Mouse (Mus musculus): ENCODE measurements around the gene Crybg3. TPM values are rescaled to one million over a fixed set of nuclear protein-coding genes. Genes with fewer than 3 reads are reported as not detected.

The Crybg3 gene
- total RNA-seq, 2 experiments from 2014 or later = 4.1 to 6.8 TPM

GRCm38 (mm10) chr16:59534349-59534748 is 66.4 kb downstream of the Crybg3 start:
- DNase-seq (ENCODE audit: low spot score in 2 of 2) = no peak

DNA sequence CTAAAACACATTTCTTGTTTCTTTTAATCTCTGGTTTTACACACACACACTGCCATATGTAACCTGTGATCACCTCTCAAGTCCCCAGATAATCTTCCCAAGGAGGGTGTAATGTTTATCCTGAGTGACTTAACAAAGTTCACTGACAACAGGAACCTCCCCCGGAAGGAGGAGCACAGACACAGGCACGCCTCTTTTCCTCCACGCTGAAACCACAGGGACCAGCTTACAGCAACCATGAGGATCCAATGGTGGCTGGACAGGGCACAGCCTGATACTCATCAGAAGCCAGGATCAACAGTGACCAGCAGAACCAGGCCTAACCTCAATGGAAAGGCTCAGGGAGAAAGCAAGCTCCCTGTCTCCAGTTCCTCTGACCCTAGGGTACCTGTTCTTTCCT is 68.2 kb downstream of the Crybg3 start:
- no peak for DNase-seq (ENCODE audit: low spot score in 2 of 2)

DNA sequence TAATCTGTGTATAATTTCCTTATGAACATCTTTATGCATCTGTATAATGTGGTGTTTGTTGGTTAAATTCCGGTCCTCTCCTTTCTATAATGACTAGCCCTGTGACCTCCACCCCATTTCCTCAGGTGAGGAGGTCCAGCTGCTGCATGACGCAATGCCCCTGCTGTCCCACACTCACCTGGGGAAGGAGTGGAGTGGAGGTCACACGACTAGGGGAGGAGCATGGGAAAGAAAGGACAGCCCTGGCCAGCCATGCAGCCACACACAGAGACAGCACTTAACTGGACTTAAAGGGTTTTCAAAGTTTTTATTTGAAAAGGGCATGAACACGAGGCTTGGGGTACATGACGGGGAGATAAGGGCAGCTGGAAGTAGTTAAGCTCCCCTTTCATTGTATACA is 69.5 kb downstream of the Crybg3 start:
- no peak for DNase-seq (ENCODE audit: low spot score in 2 of 2)

DNA sequence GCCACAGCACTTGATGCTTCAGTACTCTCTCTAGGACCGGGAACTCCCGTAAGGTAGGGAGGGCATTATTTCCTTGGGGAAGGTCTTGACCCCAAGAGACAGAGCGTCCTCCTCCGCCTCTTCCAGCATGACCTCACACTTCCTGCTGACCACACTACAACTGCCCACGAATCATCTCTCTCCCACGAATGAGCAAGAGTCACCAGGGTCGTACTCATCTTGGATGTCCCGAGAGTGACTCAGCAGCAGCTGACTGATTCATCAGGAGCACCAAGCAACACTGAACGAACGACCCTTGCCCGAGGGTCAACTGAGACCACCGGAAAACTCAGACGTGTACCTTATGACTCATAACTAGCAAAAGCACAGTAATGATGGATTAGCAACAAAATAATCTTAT is 71.2 kb downstream of the Crybg3 start:
- no peak for DNase-seq (ENCODE audit: low spot score in 2 of 2)

- no peak for DNase-seq (ENCODE audit: low spot score in 2 of 2)
These were observed 73.8 kb downstream of the Crybg3 start for GRCm38 (mm10) chr16:59526939-59527338.

- no peak for DNase-seq (ENCODE audit: low spot score in 2 of 2)
These were observed 78.9 kb downstream of the Crybg3 start for GRCm38 (mm10) chr16:59521752-59522423.

GRCm38 (mm10) chr16:59517447-59518219 is 83.1 kb downstream of the Crybg3 start:
- DNase-seq (ENCODE audit: low spot score in 2 of 2) = no peak

DNA sequence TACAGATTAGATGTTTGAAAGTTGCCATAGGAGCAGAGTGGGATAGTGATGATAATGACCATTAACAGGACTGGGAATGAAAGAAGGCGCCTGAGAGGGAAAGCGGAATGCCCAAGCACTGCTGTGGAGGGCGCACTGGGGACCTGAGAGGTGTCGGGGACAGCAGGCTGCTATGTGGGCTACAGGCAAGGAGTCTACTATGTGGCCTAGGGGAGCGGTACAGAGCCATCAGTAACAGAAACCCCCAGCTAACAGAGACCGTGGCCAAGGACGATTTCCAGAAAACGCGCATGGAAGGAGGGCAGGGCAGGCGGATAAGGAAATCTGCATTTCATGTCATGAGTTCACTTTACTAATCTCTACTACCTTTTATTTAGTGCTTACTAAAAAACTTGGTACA is 83.8 kb downstream of the Crybg3 start:
- no peak for DNase-seq (ENCODE audit: low spot score in 2 of 2)

- no peak for DNase-seq (ENCODE audit: low spot score in 2 of 2)
These were observed 85.6 kb downstream of the Crybg3 start for GRCm38 (mm10) chr16:59515169-59515568.

GRCm38 (mm10) chr16:59509830-59510229 is 90.9 kb downstream of the Crybg3 start:
- no peak for DNase-seq (ENCODE audit: low spot score in 2 of 2)

DNA sequence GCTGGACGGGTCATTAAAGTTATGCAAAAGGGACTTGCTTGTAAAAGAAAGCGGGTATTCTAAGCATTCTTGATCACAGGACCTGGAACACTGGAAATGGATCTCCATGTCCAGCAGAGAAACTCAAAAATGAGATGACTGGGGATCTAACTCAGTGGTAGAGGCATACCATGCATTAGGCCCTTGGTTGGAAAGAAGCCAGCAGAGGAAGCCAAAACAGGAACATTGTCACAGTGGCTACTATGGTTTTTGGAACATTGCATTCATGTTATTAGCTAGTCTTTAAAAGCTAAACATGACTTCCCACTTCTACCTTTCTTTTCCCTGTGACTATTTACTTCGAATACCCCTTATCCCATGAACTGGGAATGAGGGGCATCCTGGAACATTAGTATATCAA is 101.6 kb downstream of the Crybg3 start:
- DNase-seq (ENCODE audit: low spot score in 2 of 2) = no peak

GRCm38 (mm10) chr16:59497947-59498346 is 102.8 kb downstream of the Crybg3 start:
- no peak for DNase-seq (ENCODE audit: low spot score in 2 of 2)

DNA sequence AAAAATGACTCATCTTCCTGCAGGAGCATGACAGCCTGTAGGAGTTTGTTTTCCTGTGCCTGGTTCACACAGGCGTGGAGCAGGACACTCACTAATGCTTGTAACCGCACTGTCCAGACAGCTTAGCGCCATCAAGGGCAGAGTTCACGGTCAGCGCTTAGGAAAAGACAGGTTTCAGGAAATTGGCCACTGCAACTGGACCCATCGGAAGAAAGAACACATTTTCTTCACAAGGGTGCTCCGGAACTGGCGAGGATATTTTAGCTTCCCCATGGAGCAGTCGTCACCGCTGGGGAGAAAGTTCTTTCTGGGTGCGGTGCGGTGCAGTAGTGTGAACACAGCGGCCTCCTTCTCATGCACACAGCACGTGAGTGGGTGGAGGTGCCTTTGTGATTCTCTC is 107.6 kb downstream of the Crybg3 start:
- DNase-seq (ENCODE audit: low spot score in 2 of 2) = no peak

GRCm38 (mm10) chr16:59487975-59488548 is 112.7 kb downstream of the Crybg3 start:
- no peak for DNase-seq (ENCODE audit: low spot score in 2 of 2)

- DNase-seq (ENCODE audit: low spot score in 2 of 2) = no peak
These were observed 113.5 kb downstream of the Crybg3 start for GRCm38 (mm10) chr16:59487239-59487638.

DNA sequence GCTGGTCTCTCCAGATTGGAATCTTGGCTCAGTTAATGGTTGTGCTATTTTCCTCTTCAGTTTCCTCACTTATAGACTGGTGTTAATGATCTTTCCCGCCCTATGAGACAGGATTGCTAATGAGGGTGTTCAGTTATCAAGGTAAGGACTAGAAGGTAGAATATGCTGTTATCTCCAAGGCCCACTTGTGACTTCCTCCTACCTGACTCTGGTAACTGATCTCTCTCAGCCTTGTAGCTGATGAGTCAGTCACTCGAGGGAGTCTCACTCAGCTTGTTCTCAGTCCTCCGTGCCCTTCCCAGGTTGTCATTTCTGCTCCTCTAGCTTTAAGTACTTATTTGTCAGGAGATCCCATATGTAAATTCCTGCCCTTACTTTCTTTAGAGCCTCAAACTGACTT is 122.8 kb downstream of the Crybg3 start:
- no peak for DNase-seq (ENCODE audit: low spot score in 2 of 2)

DNA sequence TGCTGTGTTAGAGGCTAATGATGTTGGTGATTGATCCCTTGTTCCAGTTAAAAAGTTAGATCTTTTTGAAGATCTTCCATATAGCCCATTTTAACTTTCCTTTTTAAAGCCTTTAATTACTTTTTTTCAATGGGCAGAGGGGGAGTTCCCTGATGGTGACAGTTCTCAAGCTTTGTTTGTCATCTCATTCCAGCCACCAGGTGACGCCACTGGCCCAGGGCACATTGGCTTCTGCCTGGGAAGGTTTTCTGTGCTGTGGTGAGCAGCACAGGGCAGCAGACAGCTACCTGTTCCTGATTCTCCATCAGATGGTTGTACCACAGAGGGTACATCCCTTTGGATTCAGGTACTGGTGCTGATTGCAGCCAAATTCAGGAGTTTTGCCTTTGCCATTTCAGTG is 126.0 kb downstream of the Crybg3 start:
- peak; percentile 61 to 68 for DNase-seq (ENCODE audit: low spot score in 2 of 2)

DNA sequence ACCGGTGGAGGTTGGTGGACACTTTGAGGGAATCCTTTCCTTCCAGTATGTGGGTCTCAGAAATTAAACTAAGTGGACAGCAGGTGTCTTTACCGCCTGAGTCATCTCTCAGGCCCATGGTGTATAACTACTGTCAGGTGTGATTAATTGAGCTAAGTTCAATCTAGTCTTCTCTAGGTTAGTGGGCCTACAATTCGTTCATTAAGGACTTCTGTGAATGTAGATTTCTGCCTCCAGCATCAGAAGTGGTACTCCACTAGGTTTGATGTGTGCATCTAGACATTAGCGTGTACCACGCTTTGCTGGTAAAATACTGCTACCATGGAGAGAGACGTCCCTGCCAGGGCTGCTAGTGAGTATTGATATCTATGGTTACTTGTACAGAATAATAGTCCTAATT is 128.2 kb downstream of the Crybg3 start:
- DNase-seq (ENCODE audit: low spot score in 2 of 2) = no peak

GRCm38 (mm10) chr16:59471637-59472278 is 129.0 kb downstream of the Crybg3 start, which contains the start of gene Riox2:
Gene Riox2, plus strand, starts transcription at chr16:59471775.
- DNase-seq (ENCODE audit: low spot score in 2 of 2) = peak; percentile 54 to 73

DNA sequence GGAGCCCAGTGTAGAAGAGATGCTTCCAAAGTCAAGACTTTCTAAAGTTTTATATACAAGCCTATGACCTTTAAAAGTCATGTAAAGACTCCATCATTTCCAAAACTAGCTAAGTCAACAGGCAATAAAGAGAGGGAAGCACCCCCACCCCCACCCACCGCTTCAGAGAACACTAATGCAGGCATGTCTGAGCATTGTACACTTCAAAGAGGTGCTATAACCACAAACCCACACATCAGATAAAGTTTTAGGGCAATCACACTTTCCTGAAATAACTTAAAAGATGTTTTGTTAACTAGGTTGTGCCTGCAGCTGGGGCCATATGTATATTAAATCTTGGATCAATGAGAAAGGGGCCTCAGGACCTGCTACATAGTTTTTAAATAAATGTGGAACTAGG is 130.9 kb downstream of the Crybg3 start:
- no peak for DNase-seq (ENCODE audit: low spot score in 2 of 2)

GRCm38 (mm10) chr16:59463973-59464372 is 136.8 kb downstream of the Crybg3 start:
- DNase-seq (ENCODE audit: low spot score in 2 of 2) = no peak

DNA sequence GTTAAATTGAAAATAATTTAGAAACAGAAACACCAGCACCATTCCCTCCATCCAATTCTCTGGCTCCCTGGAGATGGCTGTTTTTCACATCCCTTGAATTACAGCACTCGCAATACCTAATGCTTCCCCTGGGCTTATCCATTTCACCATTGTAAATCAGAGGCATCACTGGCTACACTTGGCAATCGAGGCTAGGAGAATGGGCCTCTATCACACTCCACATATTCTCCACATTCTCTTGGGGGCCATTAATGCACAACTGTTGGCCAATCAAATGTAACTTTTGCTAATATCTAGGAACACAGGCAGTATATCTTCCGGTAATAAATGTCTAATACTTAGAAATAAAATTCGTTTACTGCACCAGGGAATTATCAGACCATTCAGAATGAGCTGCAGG is 137.2 kb downstream of the Crybg3 start:
- no peak for DNase-seq (ENCODE audit: low spot score in 2 of 2)
